Mouse (Mus musculus) lung, embryonic 15.5 days (tissue): Measurements from ENCODE around the gene Kdm8. TPM values are rescaled to one million over a fixed set of nuclear protein-coding genes. Genes with fewer than 3 reads are reported as not detected.

Source experiments
- ATAC-seq: fragments of 200-750 bp; cut with Nextera tagmentation; 2 replicates; pipeline ENCODE4 v1.8.0; 2017; ENCODE audit warnings: moderate number of reproducible peaks, borderline replicate concordance; ENCODE audit not compliant: low FRiP score, low TSS enrichment; ENCODE audit errors: extremely low read depth
- H3K27ac ChIP-seq: fragments of 300-500 bp; sonication (generic); 2 replicates; pipeline ENCODE4 v1.5.1; 2015; ENCODE audit warnings: moderate library complexity, mild to moderate bottlenecking, inconsistent platforms
- H3K27me3 ChIP-seq: fragments of 300-500 bp; sonication (generic); 2 replicates; pipeline ENCODE4 v1.6.1; 2015; ENCODE audit warnings: inconsistent platforms
- H3K36me3 ChIP-seq: fragments of 300-500 bp; sonication (generic); 2 replicates; pipeline ENCODE4 v1.6.1; 2015; ENCODE audit warnings: inconsistent platforms
- H3K4me1 ChIP-seq: fragments of 300-500 bp; sonication (generic); 2 replicates; pipeline ENCODE4 v1.6.1; 2015; ENCODE audit warnings: inconsistent platforms
- H3K4me2 ChIP-seq: fragments of 300-500 bp; sonication (generic); 2 replicates; pipeline ENCODE4 v1.6.1; 2015; ENCODE audit warnings: inconsistent platforms, mild to moderate bottlenecking, moderate library complexity
- H3K4me3 ChIP-seq: fragments of 300-500 bp; sonication (generic); 2 replicates; pipeline ENCODE4 v1.5.1; 2015; ENCODE audit warnings: mild to moderate bottlenecking, inconsistent platforms
- H3K9ac ChIP-seq: fragments of 300-500 bp; sonication (generic); 2 replicates; pipeline ENCODE4 v1.6.1; 2015; ENCODE audit warnings: inconsistent platforms
- H3K9me3 ChIP-seq: fragments of 300-500 bp; sonication (generic); 2 replicates; pipeline ENCODE4 v1.6.1; 2016; ENCODE audit warnings: inconsistent platforms
- WGBS: fragments of 180-500 bp; shearing (Covaris S2); methylation state at CpG from one replicate; pipeline ENCODE4 v1.1.7; 2015; 5-methylcytosine and 5-hydroxymethylcytosine counted together
- polyA plus RNA-seq: library from polyadenylated mRNA; unstranded; fragments of >200 nt; fragmentation: Nextera tagmentation; extraction: Ambion mirVana; gene quantifications from 2 replicates; pipeline ENCODE4 v1.2.1, GENCODE M21; 2015

The Kdm8 gene
- polyA plus RNA-seq, 1 experiment from 2014 or later: 14.5 TPM

DNA sequence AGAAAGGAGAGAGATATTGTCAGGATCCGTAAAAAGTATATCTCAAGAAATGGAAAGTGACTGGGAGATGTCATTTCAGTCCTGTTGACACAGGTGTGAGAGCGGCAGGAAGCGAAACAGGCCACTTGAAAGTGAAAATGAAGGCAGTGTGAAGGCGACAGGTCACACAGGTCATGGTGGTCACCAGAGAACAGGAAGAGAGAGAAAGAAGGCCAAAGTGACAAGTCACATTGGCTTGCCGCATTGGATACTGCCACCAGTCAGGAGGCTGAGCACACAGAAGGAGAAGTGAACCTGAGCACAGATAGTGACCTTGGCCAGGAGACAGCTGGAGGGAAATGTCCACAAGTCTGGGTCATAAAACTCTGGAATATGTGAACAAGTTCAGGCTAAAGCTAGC, 67.0 kb downstream of the Kdm8 start:
- Histone ChIP-seq H3K4me1 (no peaks in the 10 kb centered on the region), H3K4me3 (no peak overlapping the region), H3K9me3 (no peaks in the 10 kb centered on the region), H3K4me2 (no peak overlapping the region), H3K9ac (no peak overlapping the region), H3K27me3 (no peaks in the 10 kb centered on the region), H3K36me3 (no peaks in the 10 kb centered on the region), H3K27ac (no peak overlapping the region)
- ATAC-seq: no peak
- WGBS: 61% methylated on average over 5 of the region's 5 CpGs

DNA sequence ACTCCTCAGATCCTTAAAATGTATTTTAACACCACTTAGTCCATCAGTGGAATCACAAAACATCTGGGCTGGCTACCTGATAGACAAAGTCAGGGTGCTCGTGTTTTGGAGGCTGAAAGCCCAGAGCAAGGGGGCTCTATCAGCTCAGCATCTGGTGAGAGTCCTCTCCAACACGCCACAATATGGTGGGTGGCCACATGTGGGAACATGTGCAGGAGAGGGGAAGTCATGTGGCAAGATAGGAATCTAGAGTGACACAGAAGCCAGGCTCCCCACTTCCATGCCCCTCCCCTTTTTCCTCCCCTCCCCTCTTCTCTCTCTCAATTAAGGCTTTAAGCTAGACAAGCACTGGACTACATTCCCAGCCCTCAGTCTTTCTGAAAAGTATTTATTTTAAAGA, 67.4 kb downstream of the Kdm8 start:
- Histone ChIP-seq H3K9ac (no peak overlapping the region), H3K4me3 (no peak overlapping the region), H3K4me2 (no peak overlapping the region), H3K27ac (no peak overlapping the region), H3K9me3 (no peaks in the 10 kb centered on the region), H3K4me1 (no peaks in the 10 kb centered on the region), H3K27me3 (no peaks in the 10 kb centered on the region), H3K36me3 (no peaks in the 10 kb centered on the region)
- ATAC-seq: 0 out of 2 replicates have a peak, but pooled peaks have one; percentile 14
- 42% methylated on average over 2 of the region's 2 CpGs for WGBS

Other genes starting within 250 kb of the Kdm8 start
- gene Nsmce1, start 46.9 kb downstream of the Kdm8 start, polyA plus RNA-seq: 157 and 164 TPM in 2 replicates
- gene Il4ra, start 107.4 kb downstream of the Kdm8 start, polyA plus RNA-seq: 15.3 and 16.5 TPM in 2 replicates
- 0.30 and 0.74 TPM in 2 replicates for gene Il21r, start 158.8 kb downstream of the Kdm8 start, polyA plus RNA-seq